Mouse (Mus musculus): ENCODE measurements around the gene Rcn3.
A peak's percentile ranks its signal among the peaks of the same experiment; 100 is the strongest.
"Not testable (repeated sequence)": the region's sequence is repeated elsewhere in the genome, so short reads cannot be mapped to it uniquely, and the experiment has no call there.

Gene Rcn3

GRCm38 (mm10) chr7:45092048-45092447, at the start of gene Rcn3:
Gene Rcn3, minus strand, starts transcription at chr7:45092221.
- DNase-seq (ENCODE audit: low spot score), result peak; percentile 60

DNA sequence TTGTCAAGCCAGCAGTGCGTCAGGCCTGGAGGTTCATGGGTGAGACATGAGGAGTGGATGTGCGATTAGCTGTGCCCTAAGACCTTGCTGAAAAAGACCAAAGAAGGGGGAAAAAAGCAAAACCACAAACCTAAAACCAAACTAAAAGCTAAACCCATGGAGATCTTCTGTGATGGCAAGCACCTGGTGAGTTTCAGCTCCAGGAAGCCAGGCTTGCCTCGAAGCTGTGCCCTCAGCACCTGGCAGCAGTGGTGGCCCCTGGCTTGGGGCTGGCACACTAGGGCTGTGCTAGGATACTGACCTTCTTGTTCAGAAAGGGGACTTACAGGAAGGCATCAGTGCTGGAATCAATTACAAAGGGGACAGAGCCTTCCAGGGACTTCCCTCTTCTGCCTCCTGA, 49.3 kb upstream of the Rcn3 start:
- DNase-seq (ENCODE audit: low spot score), result no peak

- DNase-seq (ENCODE audit: low spot score), result no peak
Measured at GRCm38 (mm10) chr7:45139904-45140723, 48.1 kb upstream of the Rcn3 start.

- DNase-seq (ENCODE audit: low spot score), result peak; percentile 19
Measured at GRCm38 (mm10) chr7:45138403-45138802, 46.4 kb upstream of the Rcn3 start.

DNA sequence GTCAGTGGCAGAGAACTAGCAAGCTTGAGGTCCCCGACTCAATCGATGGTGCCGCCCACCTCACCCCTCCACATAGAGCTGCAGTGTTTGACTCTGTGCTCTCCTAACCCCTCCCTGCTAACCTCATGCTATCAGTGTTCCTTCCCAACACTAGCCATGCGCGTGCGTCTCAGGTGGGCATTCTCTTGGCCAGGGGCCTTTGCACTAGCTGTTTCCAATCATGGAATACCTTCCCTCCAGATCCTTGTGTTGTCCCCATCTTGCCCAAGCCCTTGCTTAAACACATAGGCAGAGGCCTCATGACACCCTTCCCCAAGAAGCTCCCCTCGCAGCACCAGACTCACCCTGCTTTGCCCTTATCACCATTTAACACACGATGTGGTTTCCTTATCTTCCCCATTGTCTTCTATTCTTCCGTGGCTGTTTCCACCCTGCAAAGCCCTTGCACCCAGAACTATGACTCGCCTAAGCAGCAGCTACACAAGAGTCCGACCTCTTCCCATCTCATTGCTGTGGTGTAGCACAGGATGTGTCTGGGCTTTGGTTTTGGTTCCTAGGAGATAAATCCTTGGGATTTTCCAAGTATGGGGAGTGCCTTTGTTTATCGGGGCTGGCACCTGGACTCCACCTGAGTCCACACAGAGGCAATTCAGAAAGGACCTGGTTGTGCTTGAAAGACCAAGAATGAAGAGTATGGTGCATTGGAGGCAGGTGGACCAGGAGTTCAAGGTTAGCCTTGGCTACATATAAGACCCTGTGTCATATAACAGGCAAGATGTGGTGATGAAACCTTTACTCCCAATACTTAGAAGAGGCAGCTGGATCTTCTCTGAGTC, 45.4 kb upstream of the Rcn3 start:
- DNase-seq (ENCODE audit: low spot score), result no peak

- peak; percentile 91 for DNase-seq (ENCODE audit: low spot score)
Measured at GRCm38 (mm10) chr7:45135993-45136567, 44.1 kb upstream of the Rcn3 start, which contains the start of the genes Gm45713 and Flt3l. Gene Gm45713, minus strand, starts transcription at chr7:45136231. Gene Flt3l, minus strand, starts transcription at chr7:45136432.

DNA sequence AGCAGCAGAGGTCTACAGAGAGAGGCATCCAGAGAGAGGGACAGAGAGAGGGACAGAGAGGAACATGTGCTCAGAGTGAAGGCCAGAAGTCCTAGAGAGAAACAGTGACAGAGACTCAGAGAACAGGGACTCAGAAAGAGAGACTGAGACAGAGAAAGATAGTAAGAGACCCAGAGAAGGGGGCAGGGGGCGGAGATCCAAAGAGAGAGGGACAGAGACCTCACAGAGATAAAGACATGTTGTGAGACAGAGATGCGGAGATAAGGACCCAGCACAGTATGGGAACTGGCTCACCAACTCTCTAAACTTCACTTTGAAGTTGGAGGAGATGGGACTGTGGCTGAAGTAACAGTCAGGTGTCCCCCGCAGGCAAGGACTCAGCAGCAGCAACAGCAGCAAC, 43.3 kb upstream of the Rcn3 start:
- DNase-seq (ENCODE audit: low spot score), result no peak

- DNase-seq (ENCODE audit: low spot score), result no peak
Measured at GRCm38 (mm10) chr7:45134544-45135026, 42.6 kb upstream of the Rcn3 start.

GRCm38 (mm10) chr7:45133446-45134159, 41.6 kb upstream of the Rcn3 start:
- DNase-seq (ENCODE audit: low spot score), result no peak

DNA sequence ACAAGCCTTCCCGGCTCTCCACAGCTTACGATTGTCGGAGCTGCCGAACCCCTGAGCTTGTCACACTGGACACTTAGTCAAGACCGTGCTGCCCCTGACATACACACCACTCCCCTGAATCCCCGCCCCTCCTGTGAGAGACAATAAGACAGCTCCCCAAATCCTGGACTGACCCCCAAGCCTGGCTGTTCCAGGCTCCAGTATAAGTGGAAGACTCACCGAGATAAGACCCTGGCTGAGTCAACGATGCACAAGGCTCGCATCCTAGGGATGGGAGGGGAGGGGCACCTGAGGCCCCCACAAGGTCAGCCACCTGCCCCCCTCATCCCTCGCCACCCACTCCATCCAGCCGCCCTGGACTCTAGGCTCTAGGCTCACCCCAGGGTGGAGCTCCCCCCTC, 39.8 kb upstream of the Rcn3 start:
- no peak for DNase-seq (ENCODE audit: low spot score)

GRCm38 (mm10) chr7:45129776-45130512, 37.9 kb upstream of the Rcn3 start:
- no peak for DNase-seq (ENCODE audit: low spot score)

- DNase-seq (ENCODE audit: low spot score), result peak; percentile 76
Measured at GRCm38 (mm10) chr7:45129318-45129717, 37.3 kb upstream of the Rcn3 start.

- DNase-seq (ENCODE audit: low spot score), result peak; percentile 98
Measured at GRCm38 (mm10) chr7:45128624-45129246, 36.7 kb upstream of the Rcn3 start, which contains the start of gene Rpl13a. Gene Rpl13a, minus strand, starts transcription at chr7:45128761.

- DNase-seq (ENCODE audit: low spot score), result no peak
Measured at GRCm38 (mm10) chr7:45127700-45128224, 35.7 kb upstream of the Rcn3 start.

- DNase-seq (ENCODE audit: low spot score), result peak; percentile 26
Measured at GRCm38 (mm10) chr7:45126844-45127699, 35.1 kb upstream of the Rcn3 start.

DNA sequence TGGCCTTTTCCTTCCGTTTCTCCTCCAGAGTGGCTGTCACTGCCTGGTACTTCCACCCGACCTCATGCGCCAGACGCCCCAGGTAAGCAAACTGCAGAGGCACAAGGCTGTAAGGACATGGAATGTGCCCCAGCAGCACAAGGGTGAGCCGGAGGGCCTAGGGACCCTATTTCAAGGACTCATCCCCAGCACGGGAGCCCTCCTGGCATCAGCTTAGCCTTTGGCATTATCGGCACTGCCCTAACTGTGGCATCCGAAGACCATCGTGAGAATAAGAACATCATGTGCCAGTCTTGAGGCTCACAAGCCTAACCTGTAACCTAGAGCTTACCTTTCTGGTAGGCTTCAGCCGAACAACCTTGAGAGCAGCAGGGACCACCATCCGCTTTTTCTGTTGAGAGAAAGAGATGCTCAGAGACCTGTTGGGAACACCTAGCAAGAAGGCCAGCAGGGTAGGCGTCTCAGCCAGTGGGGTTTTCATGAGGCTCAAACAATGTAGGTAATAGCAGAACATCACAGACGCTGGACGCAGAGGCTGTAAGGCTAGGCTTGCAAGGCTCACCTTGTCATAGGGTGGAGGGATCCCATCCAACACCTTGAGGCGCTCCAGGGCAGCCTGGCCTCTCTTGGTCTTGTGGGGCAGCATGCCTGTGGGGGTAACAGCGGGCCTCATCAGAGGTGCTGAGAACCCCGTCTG, 34.3 kb upstream of the Rcn3 start:
- no peak for DNase-seq (ENCODE audit: low spot score)

- DNase-seq (ENCODE audit: low spot score), result not testable (repeated sequence)
Measured at GRCm38 (mm10) chr7:45125649-45126048, 33.6 kb upstream of the Rcn3 start.

DNA sequence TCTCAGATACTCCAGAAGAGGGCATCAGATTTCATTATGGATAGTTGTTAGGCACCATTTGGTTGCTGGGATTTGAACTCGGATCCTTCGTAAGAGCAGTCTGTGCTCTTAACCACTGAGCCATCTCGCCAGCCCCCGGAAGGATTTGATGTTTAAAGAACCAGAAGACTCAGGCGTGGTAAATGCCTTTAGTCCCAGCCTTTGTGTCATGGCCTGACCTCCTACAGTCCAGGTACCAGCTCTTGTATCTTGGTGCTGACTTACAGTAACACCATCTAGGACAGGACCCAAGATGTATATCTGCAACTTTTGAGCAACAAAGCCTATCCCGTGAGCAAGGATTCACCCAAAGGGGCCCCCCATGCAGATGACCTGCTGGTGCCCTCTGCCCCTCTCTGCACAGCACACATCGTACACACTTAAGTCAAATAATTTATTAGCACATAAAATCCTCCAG, 33.2 kb upstream of the Rcn3 start:
- peak; percentile 38 for DNase-seq (ENCODE audit: low spot score)

Measured in adipocyte (in vitro differentiated cells).